Mouse (Mus musculus) midbrain, postnatal 0 days (tissue): ENCODE results near the gene Cage1. TPM values are rescaled to one million over a fixed set of nuclear protein-coding genes. Genes with fewer than 3 reads are reported as not detected.

ENCODE experiments used
- ATAC-seq: fragments of 200-750 bp; cut with Nextera tagmentation; 2 replicates; pipeline ENCODE4 v1.8.0; 2017; ENCODE audit warnings: moderate number of reproducible peaks, mild to moderate bottlenecking, moderate TSS enrichment, moderate library complexity; ENCODE audit not compliant: low FRiP score
- DNase-seq: peaks from one replicate; pipeline ENCODE4 v3.0.0-alpha.2; 2015; ENCODE audit warnings: low spot score
- H3K27ac ChIP-seq: fragments of 300-500 bp; sonication (generic); 2 replicates; pipeline ENCODE4 v1.5.1; 2014; ENCODE audit warnings: low read depth, mild to moderate bottlenecking, low read length, mixed read lengths
- H3K27me3 ChIP-seq: fragments of 300-500 bp; sonication (generic); 2 replicates; pipeline ENCODE4 v1.6.1; 2014; ENCODE audit warnings: low read length, control low read depth, mixed read lengths; ENCODE audit not compliant: insufficient read depth
- H3K36me3 ChIP-seq: fragments of 300-500 bp; sonication (generic); 2 replicates; pipeline ENCODE4 v1.6.1; 2014; ENCODE audit warnings: low read length, control low read depth, mixed read lengths; ENCODE audit not compliant: insufficient read depth
- H3K4me1 ChIP-seq: fragments of 300-500 bp; sonication (generic); 2 replicates; pipeline ENCODE4 v1.6.1; 2014; ENCODE audit warnings: mild to moderate bottlenecking, control low read depth, antibody characterized with exemption, low read length, mixed read lengths; ENCODE audit not compliant: insufficient read depth
- H3K4me2 ChIP-seq: fragments of 300-500 bp; sonication (generic); 2 replicates; pipeline ENCODE4 v1.6.1; 2014; ENCODE audit warnings: low read depth, mild to moderate bottlenecking, low read length, mixed read lengths; ENCODE audit not compliant: poor library complexity, severe bottlenecking
- H3K4me3 ChIP-seq: fragments of 300-500 bp; sonication (generic); 2 replicates; pipeline ENCODE4 v1.5.1; 2014; ENCODE audit warnings: low read depth, mild to moderate bottlenecking, low read length, moderate library complexity
- H3K9ac ChIP-seq: fragments of 300-500 bp; sonication (generic); replicated peaks from 2 replicates; pipeline ENCODE4 v1.6.1; 2014; ENCODE audit warnings: mild to moderate bottlenecking, low read length, moderate library complexity, mixed read lengths; ENCODE audit not compliant: poor library complexity, severe bottlenecking
- H3K9me3 ChIP-seq: fragments of 300-500 bp; sonication (generic); 2 replicates; pipeline ENCODE4 v1.6.1; 2016; ENCODE audit warnings: low read length, control low read depth
- CTCF ChIP-seq: IDR thresholded peaks from 2 replicates; pipeline ENCODE4 v1.5.1; 2016; ENCODE audit warnings: antibody characterized with exemption, mild to moderate bottlenecking
- WGBS: fragments of 180-500 bp; shearing (Covaris S2); extraction: QIAGEN DNeasy Blood & Tissue Kit; methylation state at CpG from one replicate; pipeline ENCODE4 v1.1.7; 2014; 5-methylcytosine and 5-hydroxymethylcytosine counted together
- polyA plus RNA-seq: library from polyadenylated mRNA; unstranded; fragments of >200 nt; fragmentation: Nextera tagmentation; extraction: Ambion mirVana; gene quantifications from 2 replicates; pipeline ENCODE4 v1.2.1, GENCODE M21; 2015
- total RNA-seq: library from RNA; depleted of rRNA; stranded (reverse); fragments of >200 nt; gene quantifications from 2 replicates; pipeline ENCODE4 v1.2.3, GENCODE M21; 2014

Cage1 gene
- total and polyA plus RNA-seq, 2 experiments from 2014 or later = 1.6 to 4.4 TPM

- Histone ChIP-seq H3K4me1 (no peaks in the 10 kb centered on the region), H3K9me3 (no peaks in the 10 kb centered on the region), H3K4me2 (no peak overlapping the region), H3K27ac (no peak overlapping the region), H3K9ac (no peak overlapping the region), H3K27me3 (no peaks in the 10 kb centered on the region), H3K36me3 (no peaks in the 10 kb centered on the region), H3K4me3 (no peak overlapping the region)
- 73% methylated on average over 3 of the region's 3 CpGs for WGBS
- TF ChIP-seq CTCF = no peak
- DNase-seq = no peak
- ATAC-seq = no peak
Measured at GRCm38 (mm10) chr13:38018791-38019190, 18.1 kb downstream of the Cage1 start.

GRCm38 (mm10) chr13:38015591-38015990, 21.3 kb downstream of the Cage1 start:
- DNase-seq = no peak
- Histone ChIP-seq H3K9me3 (no peaks in the 10 kb centered on the region), H3K27ac (no peak overlapping the region), H3K4me3 (no peak overlapping the region), H3K4me1 (no peaks in the 10 kb centered on the region), H3K36me3 (no peaks in the 10 kb centered on the region), H3K4me2 (no peak overlapping the region), H3K27me3 (no peaks in the 10 kb centered on the region), H3K9ac (no peak overlapping the region)
- ATAC-seq = no peak
- 91% methylated on average over 4 of the region's 4 CpGs for WGBS
- no peak for TF ChIP-seq CTCF

- WGBS = 83% methylated on average over 5 of the region's 5 CpGs
- no peak for TF ChIP-seq CTCF
- no peak for ATAC-seq
Measured at GRCm38 (mm10) chr13:38012436-38012835, 24.4 kb downstream of the Cage1 start.

GRCm38 (mm10) chr13:38010444-38010910, 26.4 kb downstream of the Cage1 start:
- Histone ChIP-seq H3K4me3 (no peak overlapping the region), H3K36me3 (no peaks in the 10 kb centered on the region), H3K9me3 (no peaks in the 10 kb centered on the region), H3K27ac (no peak overlapping the region), H3K4me1 (no peaks in the 10 kb centered on the region), H3K9ac (no peak overlapping the region), H3K27me3 (no peaks in the 10 kb centered on the region), H3K4me2 (no peak overlapping the region)
- WGBS = 80% methylated on average over 5 of the region's 5 CpGs
- DNase-seq = no peak
- TF ChIP-seq CTCF = no peak
- ATAC-seq = no peak

More at GRCm38 (mm10) chr13:38012436-38012835, 24.4 kb downstream of the Cage1 start:
- H3K4me3 ChIP-seq = no peak overlapping the region
- no peaks in the 10 kb centered on the region for H3K9me3 ChIP-seq
- H3K4me1 ChIP-seq = no peaks in the 10 kb centered on the region
- H3K36me3 ChIP-seq = no peaks in the 10 kb centered on the region
- H3K27ac ChIP-seq = no peak overlapping the region
- no peak for DNase-seq
- H3K4me2 ChIP-seq = no peak overlapping the region
- H3K27me3 ChIP-seq = no peaks in the 10 kb centered on the region
- H3K9ac ChIP-seq = no peak overlapping the region

- H3K27me3 ChIP-seq = no peaks in the 10 kb centered on the region
- H3K4me2 ChIP-seq = no peak overlapping the region
- ATAC-seq = no peak
- no peaks in the 10 kb centered on the region for H3K9me3 ChIP-seq
- no peak overlapping the region for H3K9ac ChIP-seq
- 85% methylated on average over 5 of the region's 5 CpGs for WGBS
- H3K4me3 ChIP-seq = no peak overlapping the region
- TF ChIP-seq CTCF = no peak
- no peak overlapping the region for H3K27ac ChIP-seq
- H3K36me3 ChIP-seq = no peaks in the 10 kb centered on the region
- no peaks in the 10 kb centered on the region for H3K4me1 ChIP-seq
- DNase-seq = no peak
Measured at GRCm38 (mm10) chr13:38009721-38010408, 27.0 kb downstream of the Cage1 start.

GRCm38 (mm10) chr13:38007972-38008371, 28.9 kb downstream of the Cage1 start:
- no peak for TF ChIP-seq CTCF
- Histone ChIP-seq H3K4me2 (no peak overlapping the region), H3K9me3 (no peaks in the 10 kb centered on the region), H3K4me3 (no peak overlapping the region), H3K9ac (no peak overlapping the region), H3K4me1 (no peaks in the 10 kb centered on the region), H3K27me3 (no peaks in the 10 kb centered on the region), H3K27ac (no peak overlapping the region), H3K36me3 (no peaks in the 10 kb centered on the region)
- WGBS = 88% methylated on average over 2 of the region's 2 CpGs
- DNase-seq (no peak), ATAC-seq (no peak)
